Mouse (Mus musculus) intestine, embryonic 14.5 days (tissue): ENCODE measurements at regions not wholly inside any gene's neighbourhood (a gene's known extent, or its start where the extent isn't known, plus 50 kb on each side); places are given as distances from the start of the nearest gene placed in this dataset.

Experiments used
- ATAC-seq: fragments of 200-750 bp; cut with Nextera tagmentation; replicated peaks from 2 replicates; pipeline ENCODE4 v1.8.0; 2017; ENCODE audit warnings: low read depth, moderate number of reproducible peaks, moderate TSS enrichment, moderate library complexity; ENCODE audit not compliant: low FRiP score, low TSS enrichment
- DNase-seq: peaks from one replicate; pipeline ENCODE4 v3.0.0-alpha.2; 2018; ENCODE audit warnings: low spot score
- H3K27ac ChIP-seq: fragments of 300-500 bp; sonication (generic); 2 replicates; pipeline ENCODE4 v1.5.1; 2014; ENCODE audit warnings: low read depth, mild to moderate bottlenecking, control low read depth
- H3K27me3 ChIP-seq: fragments of 300-500 bp; sonication (generic); replicated peaks from 2 replicates; pipeline ENCODE4 v1.6.1; 2014; ENCODE audit warnings: low read length, control low read depth; ENCODE audit not compliant: control insufficient read depth, insufficient read depth
- H3K36me3 ChIP-seq: fragments of 300-500 bp; sonication (generic); 2 replicates; pipeline ENCODE4 v1.6.1; 2014; ENCODE audit warnings: low read length, control low read depth; ENCODE audit not compliant: control insufficient read depth, insufficient read depth
- H3K4me1 ChIP-seq: fragments of 300-500 bp; sonication (generic); replicated peaks from 2 replicates; pipeline ENCODE4 v1.6.1; 2014; ENCODE audit warnings: low read length, control low read depth, mixed read lengths; ENCODE audit not compliant: control insufficient read depth, insufficient read depth
- H3K4me2 ChIP-seq: fragments of 300-500 bp; sonication (generic); 2 replicates; pipeline ENCODE4 v1.6.1; 2014; ENCODE audit warnings: low read length
- H3K4me3 ChIP-seq: fragments of 300-500 bp; sonication (generic); 2 replicates; pipeline ENCODE4 v1.5.1; 2014; ENCODE audit warnings: low read depth, low read length, control low read depth, mixed read lengths
- H3K9ac ChIP-seq: fragments of 300-500 bp; sonication (generic); 2 replicates; pipeline ENCODE4 v1.6.1; 2014; ENCODE audit warnings: mild to moderate bottlenecking, low read length
- H3K9me3 ChIP-seq: fragments of 300-500 bp; sonication (generic); 2 replicates; pipeline ENCODE4 v1.6.1; 2016; ENCODE audit warnings: low read length, control low read depth; ENCODE audit not compliant: control insufficient read depth
- WGBS: fragments of 180-500 bp; shearing (Covaris S2); extraction: QIAGEN DNeasy Blood & Tissue Kit; methylation state at CpG from one replicate; pipeline ENCODE4 v1.1.7; 2014; 5-methylcytosine and 5-hydroxymethylcytosine counted together

DNA sequence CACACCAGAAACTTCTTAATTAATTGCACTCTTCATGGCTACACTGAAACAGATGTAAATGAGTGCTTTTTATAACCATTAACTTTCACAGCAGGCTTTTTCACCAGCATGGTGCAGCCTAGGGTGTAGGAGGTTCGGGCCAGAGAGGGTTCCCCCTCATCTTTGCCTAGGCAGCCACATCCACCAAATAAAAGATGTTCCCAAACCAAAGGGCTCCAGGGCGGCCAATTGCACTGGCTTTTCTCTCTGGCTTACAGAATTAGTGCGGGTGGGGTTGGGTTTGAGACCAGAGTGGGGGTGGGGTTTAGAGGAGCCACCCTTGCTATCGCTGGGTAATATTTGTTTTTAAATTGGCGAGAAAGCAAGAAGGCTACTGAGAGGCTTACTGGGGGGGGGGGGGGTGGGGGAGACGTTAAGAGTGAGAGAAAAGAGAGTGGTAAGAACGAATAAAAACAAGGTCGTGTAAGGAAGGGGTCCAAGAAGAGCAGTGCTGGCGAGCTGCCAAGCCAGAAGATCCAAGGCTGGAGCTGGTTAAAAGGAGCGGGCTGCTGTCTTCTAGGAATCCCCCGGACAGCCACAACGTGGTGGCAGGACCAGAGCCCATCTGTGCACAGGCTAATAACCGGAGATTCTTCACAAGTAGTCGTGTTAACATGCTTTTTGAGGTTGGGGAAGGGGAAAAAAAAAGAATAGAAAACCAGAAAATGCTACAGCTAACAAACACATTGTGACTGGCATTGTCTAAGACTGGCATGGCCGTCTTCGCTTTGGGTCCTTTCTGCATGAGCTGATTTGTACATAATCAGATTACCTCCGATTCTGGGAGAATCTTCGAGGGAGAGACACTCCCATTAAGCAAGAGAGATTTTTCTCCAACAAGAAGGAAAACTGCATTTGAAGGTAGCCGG lies 134.0 kb upstream of the Pitx2 start:
- ATAC-seq (no peak; the same call in 1 of the 2 replicates), DNase-seq (peak; percentile 54)
- Histone ChIP-seq H3K4me3 (no peak overlapping the region), H3K27ac (no peak overlapping the region), H3K4me1 (peaks cover 7% of the 10 kb centered on the region; the same call in 1 of the 2 replicates), H3K9me3 (no peaks in the 10 kb centered on the region), H3K27me3 (no peaks in the 10 kb centered on the region), H3K36me3 (no peaks in the 10 kb centered on the region), H3K4me2 (peak overlapping the region; percentile 41), H3K9ac (no peak overlapping the region)
- 22% methylated on average over 19 of the region's 19 CpGs for WGBS

DNA sequence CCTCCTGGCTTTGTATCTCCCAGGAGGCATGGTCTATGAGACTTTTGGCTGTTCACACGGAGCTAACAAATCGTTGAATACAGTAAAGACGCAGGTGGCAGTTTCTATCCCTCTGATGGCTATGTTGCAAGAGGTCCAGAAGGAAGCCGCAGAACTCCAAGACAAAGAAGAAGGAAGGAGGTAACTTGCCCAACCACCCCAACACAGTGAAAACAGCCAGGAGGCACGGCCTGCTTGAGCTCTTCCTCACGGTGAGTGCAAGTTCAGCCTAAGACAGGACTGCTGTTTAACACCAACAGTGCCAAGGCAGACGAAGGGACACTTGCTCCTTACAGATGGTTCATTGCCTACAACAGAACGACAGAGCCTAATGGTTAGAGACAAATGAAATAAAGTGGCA lies 130.0 kb upstream of the Pitx2 start:
- 72% methylated on average over 8 of the region's 8 CpGs for WGBS
- Histone ChIP-seq H3K9me3 (no peaks in the 10 kb centered on the region), H3K27ac (no peak overlapping the region), H3K36me3 (no peaks in the 10 kb centered on the region), H3K4me2 (no peak overlapping the region), H3K27me3 (no peaks in the 10 kb centered on the region), H3K9ac (no peak overlapping the region), H3K4me1 (peaks cover 16% of the 10 kb centered on the region; the same call in 1 of the 2 replicates), H3K4me3 (no peak overlapping the region)
- ATAC-seq (no peak), DNase-seq (no peak)

DNA sequence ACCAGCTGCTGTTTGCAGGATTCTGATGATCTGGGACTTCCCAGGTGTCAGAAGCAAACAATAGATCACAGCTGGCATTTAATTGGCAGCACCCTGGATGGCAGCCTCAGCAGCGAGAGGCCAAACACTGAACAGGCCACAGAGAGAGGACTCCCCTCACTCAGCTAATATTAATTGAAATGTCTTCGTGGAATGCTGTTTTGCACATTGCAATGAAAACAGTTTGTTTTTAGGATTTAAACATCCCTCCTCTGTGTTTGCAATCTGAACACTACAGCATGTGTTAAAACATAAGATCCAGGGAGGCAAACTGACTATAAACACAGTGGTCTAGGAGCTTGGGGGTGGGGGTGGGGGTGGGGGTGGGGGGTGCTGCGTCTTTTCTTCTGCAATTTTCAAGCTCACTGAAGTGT lies 129.2 kb upstream of the Pitx2 start:
- DNase-seq (peak; percentile 59), ATAC-seq (peak; percentile 55)
- Histone ChIP-seq H3K9ac (no peak overlapping the region), H3K36me3 (no peaks in the 10 kb centered on the region), H3K4me2 (no peak overlapping the region), H3K4me3 (no peak overlapping the region), H3K27me3 (no peaks in the 10 kb centered on the region), H3K27ac (no peak overlapping the region), H3K4me1 (peaks cover 19% of the 10 kb centered on the region; the same call in 1 of the 2 replicates), H3K9me3 (no peaks in the 10 kb centered on the region)
- WGBS = 16% methylated on average over 3 of the region's 3 CpGs

DNA sequence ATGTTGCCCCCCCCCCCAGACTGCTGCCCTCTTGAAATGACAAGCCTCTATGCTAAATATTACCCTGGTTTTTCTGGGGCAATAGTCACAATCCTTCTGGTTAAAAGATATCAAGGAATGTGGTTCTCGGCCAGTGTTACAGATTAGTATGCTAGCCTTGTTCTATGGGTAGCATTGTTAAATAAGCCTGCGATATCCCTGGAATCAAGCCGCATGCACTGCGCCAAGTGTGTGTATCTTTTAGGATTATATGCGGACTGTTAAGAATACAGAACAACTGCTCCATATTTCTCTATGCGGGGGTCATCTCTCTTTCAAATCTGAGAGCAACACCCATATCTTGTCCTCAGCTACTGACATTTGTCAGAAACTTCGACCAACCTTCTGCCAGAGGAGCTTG lies 128.7 kb upstream of the Pitx2 start:
- H3K9ac ChIP-seq = no peak overlapping the region
- 39% methylated on average over 7 of the region's 7 CpGs for WGBS
- no peak for DNase-seq
- H3K4me1 ChIP-seq = peaks cover 14% of the 10 kb centered on the region; the same call in 1 of the 2 replicates
- H3K9me3 ChIP-seq = no peaks in the 10 kb centered on the region
- H3K4me2 ChIP-seq = no peak overlapping the region
- 0 out of 2 replicates have a peak, but pooled peaks have one; percentile 32 for ATAC-seq
- peak overlapping the region; percentile 51; the same call in 1 of the 2 replicates for H3K27ac ChIP-seq
- no peak overlapping the region for H3K4me3 ChIP-seq
- no peaks in the 10 kb centered on the region for H3K36me3 ChIP-seq
- no peaks in the 10 kb centered on the region for H3K27me3 ChIP-seq

DNA sequence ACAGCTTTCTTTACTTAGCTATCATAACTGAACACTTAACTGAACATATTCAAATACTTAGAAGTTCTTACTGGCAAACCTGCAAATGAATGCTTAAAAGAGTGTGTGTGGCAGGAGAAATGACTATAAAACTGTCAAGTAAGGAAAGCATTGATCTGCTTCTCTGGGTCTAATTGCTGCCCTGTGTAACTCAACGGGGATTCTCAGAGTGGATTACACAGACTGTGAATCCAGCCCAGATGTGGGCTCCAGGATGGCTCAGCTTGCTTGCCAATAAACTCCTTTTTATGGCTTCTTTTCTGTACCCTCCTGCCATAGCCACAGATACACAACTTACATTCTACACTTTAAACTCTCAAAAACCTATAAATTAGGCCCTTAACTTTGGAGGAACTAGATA lies 123.3 kb upstream of the Pitx2 start:
- DNase-seq = no peak
- no peak overlapping the region for H3K4me3 ChIP-seq
- H3K4me2 ChIP-seq = no peak overlapping the region
- H3K27me3 ChIP-seq = no peaks in the 10 kb centered on the region
- no peak overlapping the region for H3K27ac ChIP-seq
- H3K9ac ChIP-seq = no peak overlapping the region
- H3K36me3 ChIP-seq = no peaks in the 10 kb centered on the region
- no peak for ATAC-seq
- no peaks in the 10 kb centered on the region for H3K9me3 ChIP-seq
- 39% methylated on average over 1 of the region's 1 CpGs for WGBS
- peaks cover 10% of the 10 kb centered on the region; the same call in 1 of the 2 replicates for H3K4me1 ChIP-seq

DNA sequence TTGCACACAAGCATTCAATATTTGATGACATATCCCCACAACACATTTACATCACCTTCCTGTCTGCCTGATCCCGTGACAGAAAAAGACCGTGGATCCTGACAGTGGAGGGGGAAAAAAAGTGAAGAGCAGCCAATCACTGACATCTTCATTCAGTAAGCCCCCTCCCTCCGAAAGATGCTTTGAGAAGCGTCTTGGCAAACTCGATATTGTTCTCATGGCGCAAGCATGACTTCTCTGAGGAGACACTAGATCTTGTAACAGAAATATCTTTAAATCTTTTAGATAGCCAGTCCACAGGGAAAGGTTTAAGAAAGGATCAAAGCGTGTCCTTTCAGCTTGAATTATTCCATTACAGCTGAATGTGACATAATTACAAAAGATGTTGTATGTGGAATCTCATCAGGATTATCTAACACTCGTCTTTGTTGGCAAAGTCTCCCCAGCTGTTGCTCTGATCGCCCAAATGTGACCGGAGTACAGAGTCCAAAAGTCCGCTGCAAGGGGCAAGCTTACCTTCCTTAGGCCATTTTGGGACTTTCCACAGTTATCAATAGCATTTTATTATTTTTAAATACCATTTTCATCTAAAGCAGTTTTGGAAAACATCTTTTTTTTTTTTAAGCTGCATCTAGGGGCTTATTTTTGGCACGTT lies 95.8 kb upstream of the Pitx2 start:
- no peak overlapping the region for H3K9ac ChIP-seq
- no peak overlapping the region for H3K27ac ChIP-seq
- H3K36me3 ChIP-seq = no peaks in the 10 kb centered on the region
- DNase-seq (no peak), ATAC-seq (no peak)
- H3K4me3 ChIP-seq = no peak overlapping the region
- no peak overlapping the region for H3K4me2 ChIP-seq
- H3K27me3 ChIP-seq = no peaks in the 10 kb centered on the region
- 79% methylated on average over 12 of the region's 12 CpGs for WGBS
- no peaks in the 10 kb centered on the region for H3K4me1 ChIP-seq
- H3K9me3 ChIP-seq = 0 out of 2 replicates have a peak, but pooled peaks cover 2% of the 10 kb centered on the region

DNA sequence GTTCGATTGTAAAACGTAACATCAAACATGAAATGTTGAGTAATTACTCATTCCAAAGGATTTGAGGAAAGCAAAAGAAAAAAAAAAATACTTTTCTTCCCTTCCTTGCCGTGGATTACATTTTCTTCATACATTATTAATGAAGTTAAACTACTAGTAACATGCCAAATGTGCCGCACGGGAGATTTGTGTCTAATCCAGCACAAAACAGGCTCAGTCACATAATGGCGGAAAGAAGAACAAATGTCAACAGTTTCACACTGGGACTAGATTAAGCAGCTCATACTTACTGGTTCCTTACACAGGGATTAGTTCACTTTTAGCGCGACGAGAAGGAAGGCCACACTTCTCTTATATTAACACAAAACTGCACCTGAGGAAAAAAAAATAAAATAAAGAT lies 94.9 kb upstream of the Pitx2 start:
- H3K9ac ChIP-seq = no peak overlapping the region
- H3K9me3 ChIP-seq = no peaks in the 10 kb centered on the region
- no peak overlapping the region for H3K4me3 ChIP-seq
- DNase-seq (no peak), ATAC-seq (no peak)
- WGBS = 70% methylated on average over 9 of the region's 9 CpGs
- no peaks in the 10 kb centered on the region for H3K36me3 ChIP-seq
- H3K27ac ChIP-seq = no peak overlapping the region
- H3K4me2 ChIP-seq = peak overlapping the region; percentile 28; the same call in 1 of the 2 replicates
- H3K27me3 ChIP-seq = no peaks in the 10 kb centered on the region
- no peaks in the 10 kb centered on the region for H3K4me1 ChIP-seq

DNA sequence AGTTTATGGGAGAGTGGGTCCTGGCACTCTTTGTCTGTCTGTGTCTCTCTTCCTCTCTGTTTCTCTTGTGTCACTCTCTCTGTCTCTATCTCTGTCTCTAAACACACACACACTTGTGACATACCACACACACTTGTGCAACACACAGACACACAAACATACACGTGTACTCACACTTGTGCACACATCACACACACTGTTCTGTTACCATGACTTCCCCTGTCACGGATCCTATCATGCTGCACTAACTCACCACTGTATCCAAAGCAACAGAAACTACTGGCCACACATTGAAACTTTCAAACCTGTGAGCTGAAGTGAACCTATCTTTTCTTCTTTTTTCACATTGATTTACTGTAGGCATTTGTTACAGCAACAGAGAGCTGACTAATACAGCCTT lies 93.5 kb upstream of the Pitx2 start:
- Histone ChIP-seq H3K9me3 (no peaks in the 10 kb centered on the region), H3K27ac (no peak overlapping the region), H3K27me3 (no peaks in the 10 kb centered on the region), H3K4me3 (no peak overlapping the region), H3K9ac (no peak overlapping the region), H3K4me1 (no peaks in the 10 kb centered on the region), H3K36me3 (no peaks in the 10 kb centered on the region), H3K4me2 (no peak overlapping the region)
- ATAC-seq = no peak
- DNase-seq = no peak
- 82% methylated on average over 2 of the region's 2 CpGs for WGBS
